Mouse (Mus musculus): ENCODE data around the gene Tnip1.

GRCm38 (mm10) chr11:54952651-54953050, 10.1 kb downstream of the Tnip1 start:
- TF ChIP-seq CTCF (IDR thresholded peaks at IDR 0.05; ENCODE audit: low read depth, low read length) (no peak), POLR2A (IDR thresholded peaks at IDR 0.05; ENCODE audit: extremely low read depth, insufficient read depth, low read length) (no peak)

Measured in liver, adult 2 months (tissue).